Mouse (Mus musculus) erythroblast, embryonic 14.5 days (primary cell): ENCODE data around the gene Dtnb.

Source experiments
- GATA1 ChIP-seq: IDR thresholded peaks from 2 replicates; pipeline ENCODE4 v1.6.1; 2012; ENCODE audit warnings: low read length, inconsistent platforms, mixed read lengths
- TAL1 ChIP-seq: IDR thresholded peaks from 3 replicates; pipeline ENCODE4 v1.6.1; 2012; ENCODE audit warnings: low read length, inconsistent platforms, mixed read lengths

- no peak for TF ChIP-seq GATA1
- TF ChIP-seq TAL1, result no peak
Measured at GRCm38 (mm10) chr12:3787041-3787440, 214.9 kb downstream of the Dtnb start.
